Mouse (Mus musculus) midbrain, embryonic 15.5 days (tissue): Measurements from ENCODE around the gene Slc39a1. TPM values are rescaled to one million over a fixed set of nuclear protein-coding genes. Genes with fewer than 3 reads are reported as not detected.

Experiments used
- ATAC-seq: fragments of 200-750 bp; cut with Nextera tagmentation; replicated peaks from 2 replicates; pipeline ENCODE4 v1.8.0; 2017; ENCODE audit warnings: moderate TSS enrichment
- H3K27ac ChIP-seq: fragments of 300-500 bp; sonication (generic); 2 replicates; pipeline ENCODE4 v1.5.1; 2015; ENCODE audit warnings: mild to moderate bottlenecking, inconsistent platforms
- H3K27me3 ChIP-seq: fragments of 300-500 bp; sonication (generic); replicated peaks from 2 replicates; pipeline ENCODE4 v1.6.1; 2015; ENCODE audit warnings: inconsistent platforms
- H3K36me3 ChIP-seq: fragments of 300-500 bp; sonication (generic); replicated peaks from 2 replicates; pipeline ENCODE4 v1.6.1; 2015; ENCODE audit warnings: inconsistent platforms
- H3K4me1 ChIP-seq: fragments of 300-500 bp; sonication (generic); 2 replicates; pipeline ENCODE4 v1.6.1; 2015; ENCODE audit warnings: inconsistent platforms
- H3K4me2 ChIP-seq: fragments of 300-500 bp; sonication (generic); 2 replicates; pipeline ENCODE4 v1.6.1; 2015; ENCODE audit warnings: inconsistent platforms, mild to moderate bottlenecking, moderate library complexity
- H3K4me3 ChIP-seq: fragments of 300-500 bp; sonication (generic); 2 replicates; pipeline ENCODE4 v1.5.1; 2015; ENCODE audit warnings: mild to moderate bottlenecking, inconsistent platforms
- H3K9ac ChIP-seq: fragments of 300-500 bp; sonication (generic); 2 replicates; pipeline ENCODE4 v1.6.1; 2015; ENCODE audit warnings: mild to moderate bottlenecking, inconsistent platforms
- H3K9me3 ChIP-seq: fragments of 300-500 bp; sonication (generic); 2 replicates; pipeline ENCODE4 v1.6.1; 2016; ENCODE audit warnings: inconsistent platforms
- WGBS: fragments of 180-500 bp; shearing (Covaris S2); methylation state at CpG from one replicate; pipeline ENCODE4 v1.1.7; 2015; ENCODE audit warnings: mixed read lengths; 5-methylcytosine and 5-hydroxymethylcytosine counted together
- polyA plus RNA-seq: library from polyadenylated mRNA; unstranded; fragments of >200 nt; fragmentation: Nextera tagmentation; extraction: Ambion mirVana; gene quantifications from 2 replicates; pipeline ENCODE4 v1.2.1, GENCODE M21; 2015

Gene Slc39a1
- 48.4 and 52.1 TPM in 2 replicates for polyA plus RNA-seq

DNA sequence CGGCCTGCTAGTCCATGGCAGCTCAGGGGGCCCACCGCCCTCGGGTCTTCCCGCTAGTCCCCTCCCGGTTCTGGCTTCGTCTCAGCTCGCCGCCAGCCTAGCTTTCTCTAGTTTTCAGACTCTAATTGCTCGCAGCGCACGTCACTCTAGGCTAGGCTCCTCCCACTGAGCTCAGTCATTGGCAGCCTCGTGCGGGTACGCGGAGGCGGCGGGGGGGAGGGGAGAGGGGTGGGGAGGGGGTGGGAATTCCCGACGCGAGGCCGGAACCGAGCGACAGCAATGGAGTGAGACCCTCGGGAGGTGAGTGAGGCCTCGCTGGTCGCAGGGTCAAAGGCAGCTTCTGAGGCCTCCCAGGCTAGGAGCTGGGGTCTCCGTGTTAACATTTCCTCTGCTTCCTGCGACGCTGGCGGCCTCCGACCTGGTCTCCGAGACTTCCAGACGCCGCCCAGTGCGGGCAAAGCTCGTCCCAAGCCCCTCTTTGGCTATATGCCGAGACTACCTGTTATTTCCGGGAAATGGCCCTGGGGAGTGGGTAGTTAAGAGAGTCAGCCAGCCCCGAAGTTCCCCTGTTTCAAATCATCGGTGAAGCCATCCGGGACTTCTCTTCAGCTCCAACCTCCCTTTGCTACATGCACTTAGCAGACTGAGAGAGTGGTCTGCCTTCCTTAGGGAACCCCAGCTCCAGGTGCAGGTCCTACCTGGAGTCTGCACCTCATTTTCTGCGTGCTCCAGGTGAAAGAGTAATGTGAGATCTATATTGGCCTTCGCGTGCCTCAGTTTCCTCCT lies at the start of gene Slc39a1:
Gene Slc39a1 (plus strand): TSS at position 213 of the 786 bp plus-strand sequence.
- Histone ChIP-seq H3K9ac (peak within 1 kb of the TSS; percentile 69), H3K27ac (peak within 1 kb of the TSS; percentile 87), H3K4me1 (peaks cover 19% of the 10 kb centered on the region), H3K4me2 (peak within 1 kb of the TSS; percentile 80), H3K4me3 (peak within 1 kb of the TSS; percentile 76), H3K9me3 (no peaks in the 10 kb centered on the region), H3K27me3 (no peaks in the 10 kb centered on the region), H3K36me3 (no peaks in the 10 kb centered on the region)
- WGBS: under 1% methylated on average over 38 of the region's 44 CpGs
- ATAC-seq: peak; percentile 96

DNA sequence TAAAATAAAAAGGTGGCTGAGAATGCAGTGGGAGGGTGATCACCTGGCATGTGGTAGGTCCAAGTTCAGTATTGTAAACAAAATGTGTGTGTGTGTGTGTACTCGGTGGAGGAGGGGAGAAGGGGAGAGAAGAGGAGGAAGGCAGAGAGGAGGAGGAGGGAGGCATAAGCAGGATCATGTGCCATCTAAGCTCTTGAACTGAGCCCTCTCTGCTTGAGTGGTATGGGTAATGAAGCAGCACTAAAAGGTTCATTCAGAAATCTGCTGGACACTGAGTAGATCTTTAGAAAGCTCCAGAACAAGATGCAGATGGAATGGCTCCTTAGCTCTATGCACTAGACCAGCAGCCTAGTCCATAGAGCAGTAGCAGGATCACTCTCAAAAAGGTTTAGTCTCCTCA lies 45.1 kb upstream of the Slc39a1 start:
- H3K4me2 ChIP-seq: no peak overlapping the region
- H3K9ac ChIP-seq: no peak overlapping the region
- H3K4me3 ChIP-seq: no peak overlapping the region
- no peaks in the 10 kb centered on the region for H3K4me1 ChIP-seq
- no peaks in the 10 kb centered on the region for H3K9me3 ChIP-seq
- no peaks in the 10 kb centered on the region for H3K27me3 ChIP-seq
- H3K27ac ChIP-seq: no peak overlapping the region
- 0 out of 2 replicates have a peak, but pooled peaks cover under 1% of the 10 kb centered on the region for H3K36me3 ChIP-seq
- ATAC-seq: no peak
- WGBS: 71% methylated on average over 1 of the region's 1 CpGs

DNA sequence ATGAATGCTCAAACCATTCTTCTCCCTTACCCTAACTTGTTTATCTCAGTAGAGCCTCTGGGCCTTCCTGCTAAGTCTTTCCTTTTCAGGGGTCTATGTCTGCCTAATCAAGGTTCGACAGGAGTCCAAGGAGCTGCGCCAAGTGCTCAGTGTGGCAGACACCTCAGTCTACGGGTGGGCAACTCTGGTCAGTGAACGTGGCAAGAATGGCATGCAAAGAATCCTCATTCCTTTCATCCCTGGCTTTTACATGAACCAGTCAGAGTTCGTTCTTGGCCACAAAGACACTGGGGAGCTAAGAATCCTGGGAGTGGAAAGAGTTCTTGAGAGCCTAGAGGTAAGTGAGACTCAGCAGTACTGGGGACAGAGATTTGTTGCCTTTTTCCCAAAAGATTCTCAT lies 44.4 kb upstream of the Slc39a1 start:
- peaks cover 7% of the 10 kb centered on the region; the same call in 1 of the 2 replicates for H3K36me3 ChIP-seq
- ATAC-seq: no peak
- H3K9me3 ChIP-seq: no peaks in the 10 kb centered on the region
- H3K9ac ChIP-seq: no peak overlapping the region
- H3K27ac ChIP-seq: no peak overlapping the region
- no peak overlapping the region for H3K4me3 ChIP-seq
- WGBS: 78% methylated on average over 5 of the region's 5 CpGs
- no peak overlapping the region for H3K4me2 ChIP-seq
- H3K4me1 ChIP-seq: no peaks in the 10 kb centered on the region
- H3K27me3 ChIP-seq: no peaks in the 10 kb centered on the region

DNA sequence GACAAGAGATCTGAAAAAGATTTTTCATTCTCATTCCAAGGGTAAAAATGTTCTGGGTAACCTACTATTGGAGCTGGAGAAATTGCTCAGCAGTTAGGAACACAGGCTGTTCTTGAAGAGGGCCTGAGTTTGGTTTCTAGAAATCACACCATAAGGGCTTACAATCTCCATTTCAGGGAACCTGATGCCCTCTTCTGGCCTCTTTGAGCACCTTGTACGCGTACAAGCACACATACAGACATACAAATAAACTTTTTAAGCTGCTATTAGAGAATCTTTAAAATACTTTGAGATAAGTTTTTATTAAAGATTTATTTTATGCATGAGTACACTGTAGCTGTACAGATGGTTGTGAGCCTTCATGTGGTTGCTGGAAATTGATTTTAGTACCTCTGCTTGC lies 43.4 kb upstream of the Slc39a1 start:
- no peaks in the 10 kb centered on the region for H3K27me3 ChIP-seq
- H3K27ac ChIP-seq: no peak overlapping the region
- H3K36me3 ChIP-seq: peaks cover 12% of the 10 kb centered on the region; the same call in 1 of the 2 replicates
- H3K4me3 ChIP-seq: no peak overlapping the region
- H3K9ac ChIP-seq: no peak overlapping the region
- WGBS: 95% methylated on average over 2 of the region's 2 CpGs
- ATAC-seq: no peak
- H3K4me1 ChIP-seq: no peaks in the 10 kb centered on the region
- H3K9me3 ChIP-seq: no peaks in the 10 kb centered on the region
- no peak overlapping the region for H3K4me2 ChIP-seq

DNA sequence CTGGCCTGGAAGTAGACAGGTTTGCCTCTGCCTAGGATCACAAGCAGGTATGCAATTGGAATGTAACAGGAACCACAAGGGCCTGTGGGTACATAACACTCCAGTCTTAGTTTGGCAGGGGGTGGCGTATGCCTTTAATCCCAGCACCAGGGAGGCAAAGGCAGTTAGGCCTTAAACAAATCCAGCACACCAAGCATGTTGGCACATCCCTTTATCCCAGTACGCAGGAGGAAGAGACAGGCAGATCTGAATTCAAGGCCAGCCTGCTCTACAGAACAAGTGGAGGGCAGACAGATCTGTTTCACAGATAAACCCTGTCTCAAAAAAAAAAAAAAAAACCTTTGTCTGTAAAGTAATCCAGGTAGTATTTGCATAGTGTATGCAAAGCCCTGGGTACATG lies 39.3 kb upstream of the Slc39a1 start:
- Histone ChIP-seq H3K4me2 (no peak overlapping the region), H3K27me3 (no peaks in the 10 kb centered on the region), H3K4me3 (no peak overlapping the region), H3K9me3 (no peaks in the 10 kb centered on the region), H3K36me3 (peaks cover 19% of the 10 kb centered on the region; the same call in 1 of the 2 replicates), H3K4me1 (peaks cover 24% of the 10 kb centered on the region), H3K27ac (no peak overlapping the region), H3K9ac (no peak overlapping the region)
- 92% methylated on average over 2 of the region's 2 CpGs for WGBS
- no peak for ATAC-seq

DNA sequence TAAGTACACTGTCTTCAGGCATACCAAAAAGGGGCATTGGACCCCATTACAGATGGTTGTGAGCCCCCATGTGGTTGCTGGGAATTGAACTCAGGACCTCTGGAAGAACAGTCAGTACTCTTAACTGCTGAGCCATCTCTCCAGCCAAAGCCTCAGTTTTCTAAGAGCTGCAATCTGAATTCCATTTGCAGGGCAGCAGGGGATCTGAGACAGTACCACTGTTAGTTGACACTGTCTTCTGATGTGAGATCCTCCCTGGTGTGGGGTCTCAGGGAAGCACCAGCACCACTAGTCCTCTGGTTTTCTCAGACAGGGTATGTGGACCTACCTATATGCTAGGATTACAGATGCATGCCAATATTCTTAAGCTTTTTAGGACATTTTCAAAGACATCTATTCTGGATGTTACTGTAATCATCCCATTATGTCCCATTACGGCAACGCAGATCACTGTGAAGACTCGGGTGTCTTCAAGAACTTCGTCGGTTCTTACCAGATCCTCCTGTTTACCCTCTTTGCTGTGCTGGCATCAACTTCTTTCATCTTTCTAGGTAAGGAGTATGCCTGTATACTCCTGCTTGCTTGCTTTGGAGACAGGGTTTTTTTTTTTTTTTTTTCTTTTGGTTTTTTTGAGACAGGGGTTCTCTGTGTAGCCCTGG lies 37.9 kb upstream of the Slc39a1 start:
- Histone ChIP-seq H3K27ac (no peak overlapping the region), H3K4me3 (no peak overlapping the region), H3K36me3 (peaks cover 19% of the 10 kb centered on the region; the same call in 1 of the 2 replicates), H3K4me1 (peaks cover 32% of the 10 kb centered on the region), H3K9ac (no peak overlapping the region), H3K9me3 (no peaks in the 10 kb centered on the region), H3K4me2 (no peak overlapping the region), H3K27me3 (no peaks in the 10 kb centered on the region)
- no peak for ATAC-seq
- 93% methylated on average over 5 of the region's 5 CpGs for WGBS

DNA sequence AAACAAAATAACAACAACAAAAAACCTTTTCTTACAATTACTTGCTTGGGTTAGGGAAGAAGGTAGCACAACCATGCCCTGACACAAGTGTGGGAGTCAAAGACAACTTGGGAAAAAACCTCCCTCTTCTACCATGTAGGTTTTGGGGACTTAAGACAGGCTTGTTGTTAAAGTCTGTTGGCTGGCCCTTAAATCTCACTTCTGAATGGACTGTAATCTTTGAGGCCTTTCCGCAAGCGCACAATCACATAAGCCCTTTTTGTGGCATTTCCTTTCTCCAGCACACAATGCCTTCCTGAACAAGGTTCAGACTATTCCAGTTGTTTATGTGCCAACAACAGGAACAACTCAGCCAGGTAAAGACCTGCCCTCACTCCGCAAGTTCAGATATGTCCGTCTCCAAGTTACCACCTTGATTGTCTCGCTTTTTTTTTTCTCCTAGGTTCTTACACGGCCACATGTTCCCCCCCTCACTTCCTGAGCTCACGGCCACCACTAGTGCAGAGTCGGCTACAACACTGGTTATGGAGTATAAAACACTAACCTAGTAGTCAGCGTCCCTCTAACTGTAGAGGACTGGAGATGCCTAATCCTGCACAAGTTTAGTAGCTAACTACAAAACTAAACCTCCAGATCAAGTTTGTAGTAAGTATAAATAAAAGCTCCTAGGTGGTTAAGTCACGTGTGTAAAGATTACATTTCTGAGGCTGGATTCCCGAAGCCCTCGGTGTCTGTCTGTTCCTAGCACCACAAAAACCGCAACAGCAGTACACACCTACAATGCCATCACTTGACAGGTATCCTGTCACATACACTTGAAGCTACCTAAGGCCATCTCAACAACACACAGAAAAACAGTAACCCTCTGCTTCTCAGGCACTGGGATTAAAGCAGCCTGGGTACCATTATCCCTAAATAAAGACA lies 36.2 kb upstream of the Slc39a1 start:
- Histone ChIP-seq H3K4me1 (peaks cover 32% of the 10 kb centered on the region), H3K4me2 (peak overlapping the region; percentile 96; the same call in 1 of the 2 replicates), H3K27me3 (no peaks in the 10 kb centered on the region), H3K36me3 (peaks cover 19% of the 10 kb centered on the region; the same call in 1 of the 2 replicates), H3K9ac (no peak overlapping the region), H3K27ac (no peak overlapping the region), H3K4me3 (peak overlapping the region; percentile 93; the same call in 1 of the 2 replicates), H3K9me3 (no peaks in the 10 kb centered on the region)
- ATAC-seq: no peak
- 85% methylated on average over 13 of the region's 13 CpGs for WGBS

DNA sequence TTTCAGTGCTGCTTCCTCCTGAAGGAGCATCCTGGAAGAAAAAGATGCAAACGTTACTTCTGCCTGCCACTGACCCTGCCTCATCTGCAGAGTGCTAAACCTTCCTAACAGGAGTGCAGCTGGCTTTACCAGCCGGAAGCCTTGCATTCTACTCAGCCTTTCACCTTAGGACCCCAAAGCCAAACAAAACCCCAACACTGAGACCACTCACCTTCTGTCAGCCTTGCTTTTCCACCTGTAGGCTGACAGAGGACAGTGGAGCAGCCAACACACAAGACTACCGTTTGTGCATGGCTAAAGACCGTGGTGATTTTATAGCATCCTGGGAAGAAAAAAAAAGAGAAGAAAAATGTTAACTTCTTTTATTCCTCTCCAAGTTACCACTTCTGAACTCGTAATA lies 35.2 kb upstream of the Slc39a1 start:
- peak overlapping the region; percentile 96 for H3K4me2 ChIP-seq
- peak overlapping the region; percentile 93 for H3K9ac ChIP-seq
- 15% methylated on average over 5 of the region's 5 CpGs for whole genome bisulfite sequencing
- H3K4me1 ChIP-seq: peaks cover 32% of the 10 kb centered on the region
- H3K27me3 ChIP-seq: no peaks in the 10 kb centered on the region
- H3K9me3 ChIP-seq: no peaks in the 10 kb centered on the region
- ATAC-seq: no peak
- H3K27ac ChIP-seq: peak overlapping the region; percentile 91
- peak overlapping the region; percentile 93 for H3K4me3 ChIP-seq
- peaks cover 19% of the 10 kb centered on the region; the same call in 1 of the 2 replicates for H3K36me3 ChIP-seq

DNA sequence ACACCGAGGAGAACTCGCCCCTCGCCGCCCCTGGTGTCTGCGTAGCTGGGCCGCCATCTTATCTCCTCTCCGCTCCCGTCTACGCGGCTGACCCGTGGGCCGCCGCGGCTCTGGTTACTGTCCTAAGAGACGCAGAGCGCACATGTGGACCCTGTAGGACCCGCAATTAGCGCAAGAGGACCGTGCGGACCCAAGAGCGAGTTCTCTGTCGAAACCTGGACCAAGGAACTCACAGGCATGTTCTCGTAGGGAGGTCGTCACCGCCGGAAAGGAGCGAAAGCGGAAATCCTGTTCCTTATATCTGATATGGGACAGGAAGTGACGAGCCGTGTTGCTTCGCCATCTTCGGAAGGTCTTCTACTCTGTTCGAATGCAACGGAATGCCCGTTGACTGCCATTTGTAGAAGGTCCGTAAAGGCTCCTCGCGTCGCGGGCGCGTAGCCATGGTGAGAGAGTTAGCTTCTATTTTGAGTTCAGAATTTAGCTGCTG lies 34.5 kb upstream of the Slc39a1 start, which contains the start of the genes Rps27 and Rab13:
Gene Rps27 (minus strand): TSS at position 275 of the 490 bp plus-strand sequence.
Gene Rab13 (plus strand): TSS at position 319 of the 490 bp plus-strand sequence.
- peak within 1 kb of the TSS; percentile 93 for H3K9ac ChIP-seq
- peaks cover 32% of the 10 kb centered on the region for H3K4me1 ChIP-seq
- peak within 1 kb of the TSS; percentile 96 for H3K4me2 ChIP-seq
- peak; percentile 95 for ATAC-seq
- WGBS: under 1% methylated on average over 42 of the region's 42 CpGs
- no peaks in the 10 kb centered on the region for H3K9me3 ChIP-seq
- peak within 1 kb of the TSS; percentile 91 for H3K27ac ChIP-seq
- no peaks in the 10 kb centered on the region for H3K27me3 ChIP-seq
- H3K4me3 ChIP-seq: peak within 1 kb of the TSS; percentile 93
- H3K36me3 ChIP-seq: peaks cover 13% of the 10 kb centered on the region; the same call in 1 of the 2 replicates

DNA sequence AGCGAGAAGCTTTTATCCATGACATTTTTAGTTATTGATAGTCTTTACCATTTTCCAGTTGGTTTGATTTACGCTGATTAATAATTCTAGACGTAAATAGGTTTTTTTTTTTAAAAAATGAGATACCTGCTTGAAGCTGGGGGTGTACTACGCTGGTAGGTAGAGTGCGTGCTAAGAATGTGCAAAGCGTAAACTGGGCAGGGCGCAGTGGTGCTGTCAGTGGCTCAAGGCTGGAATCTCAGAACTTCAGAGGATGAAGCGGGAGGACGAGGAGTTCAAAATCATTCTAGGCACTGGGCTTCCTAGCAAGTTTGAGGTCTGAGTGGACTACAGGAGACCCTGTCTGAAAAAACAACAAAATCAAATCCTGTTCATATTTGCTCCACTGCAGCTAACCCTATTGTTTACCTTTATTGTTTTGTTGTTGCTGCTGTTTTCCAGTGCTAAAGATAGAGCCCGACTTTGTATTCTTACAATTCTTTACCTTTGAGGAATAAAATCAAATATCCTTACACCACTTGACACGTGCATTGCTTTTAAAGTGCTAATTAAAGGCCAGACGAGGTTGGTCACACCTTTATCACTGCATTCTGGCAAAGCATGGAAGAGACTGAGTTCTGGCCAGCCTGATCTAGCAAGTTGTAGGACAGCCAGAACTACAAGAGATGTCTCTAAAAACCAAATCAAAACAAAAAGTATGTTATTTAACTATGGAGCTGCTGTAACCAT lies 33.9 kb upstream of the Slc39a1 start:
- 12% methylated on average over 12 of the region's 12 CpGs for WGBS
- peaks cover 8% of the 10 kb centered on the region; the same call in 1 of the 2 replicates for H3K36me3 ChIP-seq
- H3K9ac ChIP-seq: peak overlapping the region; percentile 93
- H3K4me1 ChIP-seq: peaks cover 32% of the 10 kb centered on the region
- H3K9me3 ChIP-seq: no peaks in the 10 kb centered on the region
- H3K4me3 ChIP-seq: peak overlapping the region; percentile 93
- peak overlapping the region; percentile 96 for H3K4me2 ChIP-seq
- ATAC-seq: peak; percentile 68
- H3K27ac ChIP-seq: peak overlapping the region; percentile 91
- no peaks in the 10 kb centered on the region for H3K27me3 ChIP-seq

DNA sequence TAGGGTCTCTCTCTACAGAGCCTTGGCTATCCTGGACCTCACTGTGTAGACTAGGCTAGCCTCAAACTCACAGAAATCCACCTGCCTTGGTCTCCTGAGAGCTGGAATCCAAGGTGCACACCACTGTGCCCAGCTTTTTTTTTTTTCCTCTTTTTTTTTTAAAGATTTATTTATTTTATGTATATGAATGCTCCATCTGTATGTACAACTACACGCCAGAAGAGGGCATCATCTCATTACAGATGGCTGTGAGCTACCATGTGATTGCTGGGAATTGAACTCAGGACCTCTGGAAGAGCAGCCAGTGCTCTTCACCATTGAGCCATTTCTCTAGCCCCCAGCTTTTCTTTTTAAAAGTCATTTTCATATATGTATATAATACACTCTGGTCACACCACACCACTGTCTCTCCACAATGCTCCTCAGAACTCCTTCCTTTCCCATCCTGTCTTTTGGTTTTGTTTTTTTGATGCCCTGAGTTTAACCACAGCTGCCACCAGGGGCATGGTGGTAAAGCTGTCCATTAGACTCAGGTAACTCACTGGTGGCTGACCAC lies 32.1 kb upstream of the Slc39a1 start:
- Histone ChIP-seq H3K4me3 (no peak overlapping the region), H3K9me3 (no peaks in the 10 kb centered on the region), H3K27me3 (no peaks in the 10 kb centered on the region), H3K4me2 (no peak overlapping the region), H3K27ac (no peak overlapping the region), H3K9ac (no peak overlapping the region), H3K36me3 (peaks cover 1% of the 10 kb centered on the region; the same call in 1 of the 2 replicates), H3K4me1 (peaks cover 34% of the 10 kb centered on the region)
- 44% methylated on average over 1 of the region's 1 CpGs for WGBS
- ATAC-seq: no peak
